Mouse (Mus musculus): ENCODE measurements around the gene Gm49425.

The Gm49425 gene

GRCm38 (mm10) chr15:101491431-101491830, 25.6 kb downstream of the Gm49425 start, which contains the start of gene Krt83:
Gene Krt83 (minus strand): TSS chr15:101491512.
- no peak for DNase-seq (ENCODE audit: low read depth, low spot score)

GRCm38 (mm10) chr15:101485911-101486635, 31.0 kb downstream of the Gm49425 start:
- DNase-seq (ENCODE audit: low read depth, low spot score) = no peak

GRCm38 (mm10) chr15:101484939-101485338, 32.1 kb downstream of the Gm49425 start:
- DNase-seq (ENCODE audit: low read depth, low spot score) = no peak

GRCm38 (mm10) chr15:101483646-101484045, 33.4 kb downstream of the Gm49425 start:
- DNase-seq (ENCODE audit: low read depth, low spot score) = no peak

GRCm38 (mm10) chr15:101482056-101482455, 35.0 kb downstream of the Gm49425 start:
- DNase-seq (ENCODE audit: low read depth, low spot score) = no peak

GRCm38 (mm10) chr15:101479666-101480060, 37.4 kb downstream of the Gm49425 start:
- no peak for DNase-seq (ENCODE audit: low read depth, low spot score)

- peak; percentile 22 for DNase-seq (ENCODE audit: low read depth, low spot score)
Observed at GRCm38 (mm10) chr15:101479007-101479665, 37.9 kb downstream of the Gm49425 start.

- DNase-seq (ENCODE audit: low read depth, low spot score) = peak; percentile 41
Observed at GRCm38 (mm10) chr15:101472952-101473528, 44.0 kb downstream of the Gm49425 start, which contains the start of gene Krt86. Gene Krt86 (plus strand): TSS chr15:101473478.

- DNase-seq (ENCODE audit: low read depth, low spot score) = no peak
Observed at GRCm38 (mm10) chr15:101469093-101469492, 48.0 kb downstream of the Gm49425 start.
